Mouse (Mus musculus) hindbrain, postnatal 0 days (tissue): ENCODE data around the gene Gm49340. TPM values are rescaled to one million over a fixed set of nuclear protein-coding genes. Genes with fewer than 3 reads are reported as not detected.
A peak's percentile ranks its signal among the peaks of the same experiment; 100 is the strongest.

Experiments
- ATAC-seq: fragments of 200-750 bp; cut with Nextera tagmentation; 2 replicates; pipeline ENCODE4 v1.8.0; 2017; ENCODE audit warnings: mild to moderate bottlenecking, moderate TSS enrichment, moderate library complexity
- DNase-seq: peaks from one replicate; pipeline ENCODE4 v3.0.0-alpha.2; 2015; ENCODE audit warnings: low spot score
- H3K27ac ChIP-seq: fragments of 300-500 bp; sonication (generic); 2 replicates; pipeline ENCODE4 v1.5.1; 2014; ENCODE audit warnings: mild to moderate bottlenecking
- H3K27me3 ChIP-seq: fragments of 300-500 bp; sonication (generic); 2 replicates; pipeline ENCODE4 v1.6.1; 2014; ENCODE audit warnings: low read length, mixed read lengths; ENCODE audit not compliant: insufficient read depth
- H3K36me3 ChIP-seq: fragments of 300-500 bp; sonication (generic); 2 replicates; pipeline ENCODE4 v1.6.1; 2014; ENCODE audit warnings: low read length, mixed read lengths; ENCODE audit not compliant: insufficient read depth
- H3K4me1 ChIP-seq: fragments of 300-500 bp; sonication (generic); 2 replicates; pipeline ENCODE4 v1.6.1; 2014; ENCODE audit warnings: antibody characterized with exemption, low read length, mixed read lengths; ENCODE audit not compliant: insufficient read depth
- H3K4me2 ChIP-seq: fragments of 300-500 bp; sonication (generic); 2 replicates; pipeline ENCODE4 v1.6.1; 2014; ENCODE audit warnings: low read depth, mild to moderate bottlenecking, low read length, moderate library complexity, mixed read lengths
- H3K4me3 ChIP-seq: fragments of 300-500 bp; sonication (generic); 2 replicates; pipeline ENCODE4 v1.5.1; 2014; ENCODE audit warnings: low read length
- H3K9ac ChIP-seq: fragments of 300-500 bp; sonication (generic); replicated peaks from 2 replicates; pipeline ENCODE4 v1.6.1; 2014; ENCODE audit warnings: mild to moderate bottlenecking, low read length, moderate library complexity, mixed read lengths
- H3K9me3 ChIP-seq: fragments of 300-500 bp; sonication (generic); 2 replicates; pipeline ENCODE4 v1.6.1; 2016; ENCODE audit warnings: low read length, mixed read lengths
- CTCF ChIP-seq: IDR thresholded peaks from 2 replicates; pipeline ENCODE4 v1.5.1; 2016; ENCODE audit warnings: antibody characterized with exemption, control low read depth, low read depth
- WGBS: fragments of 180-500 bp; shearing (Covaris S2); extraction: QIAGEN DNeasy Blood & Tissue Kit; methylation state at CpG from one replicate; pipeline ENCODE4 v1.1.7; 2014; 5-methylcytosine and 5-hydroxymethylcytosine counted together
- polyA plus RNA-seq: library from polyadenylated mRNA; unstranded; fragments of >200 nt; fragmentation: Nextera tagmentation; extraction: Ambion mirVana; gene quantifications from 2 replicates; pipeline ENCODE4 v1.2.1, GENCODE M21; 2015
- total RNA-seq: library from RNA; depleted of rRNA; stranded (reverse); fragments of >200 nt; gene quantifications from 2 replicates; pipeline ENCODE4 v1.2.3, GENCODE M21; 2014; rRNA removed

The Gm49340 gene
- not detected in 2 replicates for total RNA-seq
- not detected in 2 replicates for polyA plus RNA-seq

- no peaks in the 10 kb centered on the region for H3K4me1 ChIP-seq
- no peak for DNase-seq
- WGBS, result 83% methylated on average over 27 of the region's 27 CpGs
Observed at GRCm38 (mm10) chr11:73329442-73329841, at the start of gene Gm49340, which contains the start of the genes Aspa and Spata22. Gene Gm49340 (plus strand): TSS chr11:73329741. Gene Aspa (minus strand): TSS chr11:73329596. Gene Spata22 (plus strand): TSS chr11:73329741.

GRCm38 (mm10) chr11:73280710-73281109, 48.8 kb upstream of the Gm49340 start:
- Histone ChIP-seq H3K9ac (no peak overlapping the region), H3K27ac (no peak overlapping the region), H3K4me3 (no peak overlapping the region), H3K36me3 (no peaks in the 10 kb centered on the region), H3K4me1 (no peaks in the 10 kb centered on the region), H3K27me3 (no peaks in the 10 kb centered on the region), H3K9me3 (no peaks in the 10 kb centered on the region), H3K4me2 (peak overlapping the region; percentile 50; the same call in 1 of the 2 replicates)
- ATAC-seq (no peak), DNase-seq (no peak)
- TF ChIP-seq CTCF, result no peak
- 53% methylated on average over 5 of the region's 5 CpGs for WGBS

More at GRCm38 (mm10) chr11:73329442-73329841, at the start of gene Gm49340, which contains the start of the genes Aspa and Spata22:
- Histone ChIP-seq H3K9me3 (no peaks in the 10 kb centered on the region), H3K27me3 (no peaks in the 10 kb centered on the region), H3K27ac (no peak within 1 kb of the TSS), H3K9ac (no peak within 1 kb of the TSS), H3K4me3 (no peak within 1 kb of the TSS), H3K4me2 (no peak within 1 kb of the TSS), H3K36me3 (no peaks in the 10 kb centered on the region)
- no peak for TF ChIP-seq CTCF
- ATAC-seq, result no peak

- Histone ChIP-seq H3K9me3 (no peaks in the 10 kb centered on the region), H3K4me3 (peak overlapping the region; percentile 34), H3K27ac (peak overlapping the region; percentile 51; the same call in 1 of the 2 replicates), H3K4me1 (no peaks in the 10 kb centered on the region), H3K4me2 (peak overlapping the region; percentile 50), H3K27me3 (no peaks in the 10 kb centered on the region), H3K36me3 (no peaks in the 10 kb centered on the region), H3K9ac (peak overlapping the region; percentile 46)
- TF ChIP-seq CTCF, result peak; percentile 79
- 3% methylated on average over 16 of the region's 16 CpGs for WGBS
- ATAC-seq (peak; percentile 97), DNase-seq (peak; percentile 85)
Observed at GRCm38 (mm10) chr11:73281528-73282027, 48.0 kb upstream of the Gm49340 start.

- Histone ChIP-seq H3K36me3 (no peaks in the 10 kb centered on the region), H3K9me3 (no peaks in the 10 kb centered on the region), H3K4me3 (no peak overlapping the region), H3K27me3 (no peaks in the 10 kb centered on the region), H3K4me1 (no peaks in the 10 kb centered on the region), H3K27ac (no peak overlapping the region), H3K9ac (no peak overlapping the region), H3K4me2 (no peak overlapping the region)
- 72% methylated on average over 9 of the region's 9 CpGs for whole genome bisulfite sequencing
- ATAC-seq (no peak), DNase-seq (no peak)
- TF ChIP-seq CTCF, result no peak
Observed at GRCm38 (mm10) chr11:73283369-73283768, 46.2 kb upstream of the Gm49340 start.

- H3K36me3 ChIP-seq, result no peaks in the 10 kb centered on the region
- WGBS, result 60% methylated on average over 1 of the region's 1 CpGs
- no peak overlapping the region for H3K4me2 ChIP-seq
- DNase-seq (no peak), ATAC-seq (no peak)
- no peaks in the 10 kb centered on the region for H3K4me1 ChIP-seq
- no peak overlapping the region for H3K4me3 ChIP-seq
- H3K27ac ChIP-seq, result no peak overlapping the region
- TF ChIP-seq CTCF, result no peak
- no peak overlapping the region for H3K9ac ChIP-seq
- no peaks in the 10 kb centered on the region for H3K9me3 ChIP-seq
- H3K27me3 ChIP-seq, result no peaks in the 10 kb centered on the region
Observed at GRCm38 (mm10) chr11:73283926-73284325, 45.6 kb upstream of the Gm49340 start.

GRCm38 (mm10) chr11:73284351-73284750, 45.2 kb upstream of the Gm49340 start:
- Histone ChIP-seq H3K9ac (no peak overlapping the region), H3K27ac (no peak overlapping the region), H3K27me3 (no peaks in the 10 kb centered on the region), H3K36me3 (no peaks in the 10 kb centered on the region), H3K4me2 (no peak overlapping the region), H3K4me1 (no peaks in the 10 kb centered on the region), H3K9me3 (no peaks in the 10 kb centered on the region), H3K4me3 (no peak overlapping the region)
- TF ChIP-seq CTCF, result no peak
- DNase-seq, result no peak
- no peak for ATAC-seq

GRCm38 (mm10) chr11:73289621-73290020, 39.9 kb upstream of the Gm49340 start:
- no peak overlapping the region for H3K9ac ChIP-seq
- no peak overlapping the region for H3K4me2 ChIP-seq
- WGBS, result 89% methylated on average over 1 of the region's 1 CpGs
- H3K9me3 ChIP-seq, result no peaks in the 10 kb centered on the region
- DNase-seq (no peak), ATAC-seq (no peak)
- no peak overlapping the region for H3K4me3 ChIP-seq
- no peaks in the 10 kb centered on the region for H3K4me1 ChIP-seq
- TF ChIP-seq CTCF, result no peak
- no peaks in the 10 kb centered on the region for H3K27me3 ChIP-seq
- H3K27ac ChIP-seq, result no peak overlapping the region
- no peaks in the 10 kb centered on the region for H3K36me3 ChIP-seq
